Mouse (Mus musculus): Measurements from ENCODE around the gene Pknox2. TPM values are rescaled to one million over a fixed set of nuclear protein-coding genes. Genes with fewer than 3 reads are reported as not detected.

Gene Pknox2
- polyA plus RNA-seq, 1 experiment from 2014 or later = 40.6 TPM

DNA sequence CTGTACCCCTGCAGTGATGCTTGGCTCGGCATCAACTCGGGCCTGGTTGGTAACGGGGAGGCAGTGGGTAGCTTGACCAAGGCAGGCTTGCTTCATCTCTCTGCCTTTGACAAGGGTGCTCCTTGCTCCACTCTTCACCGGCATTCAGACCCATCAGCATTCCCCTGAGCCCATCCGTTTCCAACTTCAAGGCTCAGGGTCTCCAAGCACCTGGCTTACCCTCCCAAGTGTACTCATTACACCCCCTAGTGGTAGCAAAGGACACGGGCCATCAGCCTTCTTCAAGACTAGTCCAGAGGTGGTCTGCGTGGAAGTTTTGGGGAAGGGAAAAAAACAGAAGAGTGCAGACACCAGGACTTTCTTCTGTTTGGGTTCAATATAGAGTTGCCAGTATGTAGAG lies 178.5 kb downstream of the Pknox2 start:
- ATAC-seq (ENCODE audit: low FRiP score, low read depth) = no peak
- H3K27me3 ChIP-seq = no peaks in the 10 kb centered on the region
- WGBS = 39% methylated on average over 7 of the region's 7 CpGs
- no peaks in the 10 kb centered on the region for H3K9me3 ChIP-seq
- no peak overlapping the region for H3K4me3 ChIP-seq
- no peaks in the 10 kb centered on the region for H3K36me3 ChIP-seq
- H3K4me2 ChIP-seq = no peak overlapping the region
- peaks cover 43% of the 10 kb centered on the region for H3K4me1 ChIP-seq (replicated peaks)
- no peak overlapping the region for H3K27ac ChIP-seq (replicated peaks)
- H3K9ac ChIP-seq = no peak overlapping the region

GRCm38 (mm10) chr9:36968236-36968635 lies 179.0 kb downstream of the Pknox2 start:
- H3K4me1 ChIP-seq (replicated peaks) = peaks cover 44% of the 10 kb centered on the region
- H3K4me2 ChIP-seq = no peak overlapping the region
- WGBS = 75% methylated on average over 7 of the region's 7 CpGs
- H3K9me3 ChIP-seq = no peaks in the 10 kb centered on the region
- no peak overlapping the region for H3K9ac ChIP-seq
- H3K27me3 ChIP-seq = no peaks in the 10 kb centered on the region
- no peak for ATAC-seq (ENCODE audit: low FRiP score, low read depth)
- H3K4me3 ChIP-seq = no peak overlapping the region
- H3K27ac ChIP-seq (replicated peaks) = no peak overlapping the region
- no peaks in the 10 kb centered on the region for H3K36me3 ChIP-seq

- ATAC-seq (ENCODE audit: low FRiP score, low read depth) = 0 out of 2 replicates have a peak, but pooled peaks have one; percentile 32
These were observed 181.5 kb downstream of the Pknox2 start for GRCm38 (mm10) chr9:36965720-36966119.

DNA sequence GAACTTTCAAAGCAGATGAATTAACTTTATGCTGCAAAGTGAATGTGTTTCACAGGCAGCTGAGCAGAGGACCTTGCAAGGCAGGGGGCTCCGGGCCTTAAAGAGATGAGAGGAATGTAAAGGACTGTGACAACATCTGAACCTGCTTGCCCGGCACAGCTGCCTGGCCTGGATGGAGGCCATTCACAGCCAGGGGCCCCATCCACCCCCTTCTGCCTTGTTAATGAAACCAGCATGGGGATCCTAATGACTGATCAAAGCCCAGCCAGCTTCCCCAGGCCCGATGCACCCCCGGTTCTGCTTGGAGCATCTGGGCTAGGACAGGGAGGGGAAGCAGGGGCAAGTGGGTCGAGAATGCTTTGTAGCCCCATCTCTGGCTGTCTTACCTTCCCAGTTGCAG lies 183.0 kb downstream of the Pknox2 start:
- Histone ChIP-seq H3K27ac (replicated peaks) (no peak overlapping the region), H3K4me1 (replicated peaks) (peaks cover 49% of the 10 kb centered on the region), H3K4me2 (no peak overlapping the region), H3K9me3 (no peaks in the 10 kb centered on the region), H3K9ac (0 out of 2 replicates have a peak overlapping the region, but pooled peaks have one; percentile 6), H3K36me3 (no peaks in the 10 kb centered on the region), H3K4me3 (no peak overlapping the region), H3K27me3 (no peaks in the 10 kb centered on the region)
- no peak for ATAC-seq (ENCODE audit: low FRiP score, low read depth)
- 6% methylated on average over 5 of the region's 5 CpGs for WGBS

More at GRCm38 (mm10) chr9:36965720-36966119, 181.5 kb downstream of the Pknox2 start:
- Histone ChIP-seq H3K27ac (replicated peaks) (no peak overlapping the region), H3K36me3 (no peaks in the 10 kb centered on the region), H3K4me2 (no peak overlapping the region), H3K9me3 (no peaks in the 10 kb centered on the region), H3K4me3 (no peak overlapping the region), H3K27me3 (no peaks in the 10 kb centered on the region), H3K9ac (no peak overlapping the region), H3K4me1 (replicated peaks) (peaks cover 49% of the 10 kb centered on the region)
- 56% methylated on average over 5 of the region's 5 CpGs for WGBS

GRCm38 (mm10) chr9:36963512-36963911 lies 183.7 kb downstream of the Pknox2 start:
- Histone ChIP-seq H3K4me2 (no peak overlapping the region), H3K4me3 (no peak overlapping the region), H3K27ac (replicated peaks) (no peak overlapping the region), H3K36me3 (no peaks in the 10 kb centered on the region), H3K9ac (no peak overlapping the region), H3K9me3 (no peaks in the 10 kb centered on the region), H3K27me3 (no peaks in the 10 kb centered on the region), H3K4me1 (replicated peaks) (peaks cover 44% of the 10 kb centered on the region)
- no peak for ATAC-seq (ENCODE audit: low FRiP score, low read depth)
- 50% methylated on average over 3 of the region's 3 CpGs for whole genome bisulfite sequencing

GRCm38 (mm10) chr9:36961874-36962273 lies 185.3 kb downstream of the Pknox2 start:
- ATAC-seq (ENCODE audit: low FRiP score, low read depth) = no peak
- Histone ChIP-seq H3K27ac (replicated peaks) (no peak overlapping the region; the same call in 1 of the 2 replicates), H3K4me2 (no peak overlapping the region), H3K4me1 (replicated peaks) (peaks cover 36% of the 10 kb centered on the region), H3K4me3 (no peak overlapping the region), H3K9ac (no peak overlapping the region), H3K9me3 (no peaks in the 10 kb centered on the region), H3K36me3 (no peaks in the 10 kb centered on the region), H3K27me3 (no peaks in the 10 kb centered on the region)
- 32% methylated on average over 1 of the region's 1 CpGs for WGBS

- ATAC-seq (ENCODE audit: low FRiP score, low read depth) = no peak
- Histone ChIP-seq H3K36me3 (no peaks in the 10 kb centered on the region), H3K27me3 (no peaks in the 10 kb centered on the region), H3K4me1 (replicated peaks) (peaks cover 31% of the 10 kb centered on the region), H3K4me3 (no peak overlapping the region), H3K27ac (replicated peaks) (no peak overlapping the region), H3K9me3 (no peaks in the 10 kb centered on the region), H3K9ac (no peak overlapping the region), H3K4me2 (no peak overlapping the region)
- WGBS = 91% methylated on average over 5 of the region's 5 CpGs
These were observed 186.1 kb downstream of the Pknox2 start for GRCm38 (mm10) chr9:36961153-36961552.

- H3K27ac ChIP-seq (replicated peaks) = peak overlapping the region; percentile 62
- no peak overlapping the region for H3K4me3 ChIP-seq
- WGBS = 68% methylated on average over 2 of the region's 2 CpGs
- no peaks in the 10 kb centered on the region for H3K9me3 ChIP-seq
- H3K36me3 ChIP-seq = no peaks in the 10 kb centered on the region
- no peak overlapping the region for H3K4me2 ChIP-seq
- H3K9ac ChIP-seq = no peak overlapping the region
- no peaks in the 10 kb centered on the region for H3K27me3 ChIP-seq
- peak; percentile 39 for ATAC-seq (ENCODE audit: low FRiP score, low read depth)
- H3K4me1 ChIP-seq (replicated peaks) = peaks cover 21% of the 10 kb centered on the region
These were observed 196.1 kb downstream of the Pknox2 start for GRCm38 (mm10) chr9:36951133-36951484.

- peaks cover 21% of the 10 kb centered on the region for H3K4me1 ChIP-seq (replicated peaks)
- no peak overlapping the region for H3K9ac ChIP-seq
- no peaks in the 10 kb centered on the region for H3K27me3 ChIP-seq
- WGBS = 11% methylated on average over 14 of the region's 14 CpGs
- no peaks in the 10 kb centered on the region for H3K36me3 ChIP-seq
- no peak overlapping the region for H3K4me3 ChIP-seq
- peak overlapping the region; percentile 62 for H3K27ac ChIP-seq (replicated peaks)
- no peaks in the 10 kb centered on the region for H3K9me3 ChIP-seq
- peak; percentile 65 for ATAC-seq (ENCODE audit: low FRiP score, low read depth)
- H3K4me2 ChIP-seq = no peak overlapping the region
These were observed 196.7 kb downstream of the Pknox2 start for GRCm38 (mm10) chr9:36950271-36951132.

- no peak overlapping the region for H3K4me2 ChIP-seq
- ATAC-seq (ENCODE audit: low FRiP score, low read depth) = no peak
- H3K9me3 ChIP-seq = no peaks in the 10 kb centered on the region
- peaks cover 27% of the 10 kb centered on the region for H3K4me1 ChIP-seq (replicated peaks)
- no peak overlapping the region for H3K4me3 ChIP-seq
- H3K36me3 ChIP-seq = no peaks in the 10 kb centered on the region
- WGBS = 95% methylated on average over 5 of the region's 5 CpGs
- H3K27ac ChIP-seq (replicated peaks) = no peak overlapping the region
- no peaks in the 10 kb centered on the region for H3K27me3 ChIP-seq
- no peak overlapping the region for H3K9ac ChIP-seq
These were observed 199.0 kb downstream of the Pknox2 start for GRCm38 (mm10) chr9:36948181-36948580.

- Histone ChIP-seq H3K4me2 (no peak overlapping the region), H3K36me3 (no peaks in the 10 kb centered on the region), H3K4me1 (replicated peaks) (peaks cover 27% of the 10 kb centered on the region), H3K27me3 (no peaks in the 10 kb centered on the region), H3K27ac (replicated peaks) (no peak overlapping the region), H3K4me3 (no peak overlapping the region), H3K9ac (no peak overlapping the region), H3K9me3 (no peaks in the 10 kb centered on the region)
- WGBS = 86% methylated on average over 5 of the region's 5 CpGs
- ATAC-seq (ENCODE audit: low FRiP score, low read depth) = no peak
These were observed 200.0 kb downstream of the Pknox2 start for GRCm38 (mm10) chr9:36947056-36947694.

DNA sequence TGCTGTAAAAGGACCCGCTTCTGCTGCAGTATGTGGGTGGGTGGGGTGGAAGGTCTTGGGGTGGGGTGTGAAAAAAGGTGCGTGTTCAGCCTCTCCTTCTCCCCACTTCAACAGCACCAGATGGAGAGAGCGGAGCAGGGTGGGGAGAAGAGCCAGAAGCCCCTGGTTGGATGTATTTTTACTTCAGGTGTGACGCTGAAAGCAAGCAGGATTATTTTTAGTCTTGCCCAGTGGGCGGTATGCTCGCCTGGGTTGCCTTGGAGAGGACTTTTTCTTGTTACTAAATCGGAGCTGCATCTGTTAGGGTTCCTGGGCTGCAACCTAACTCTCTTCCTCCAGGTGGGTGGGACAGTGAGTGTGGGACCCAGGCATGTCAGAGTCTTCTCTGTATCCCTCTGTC lies 202.4 kb downstream of the Pknox2 start:
- H3K27ac ChIP-seq (replicated peaks) = 0 out of 2 replicates have a peak overlapping the region, but pooled peaks have one; percentile 37
- H3K9ac ChIP-seq = no peak overlapping the region
- WGBS = 60% methylated on average over 7 of the region's 7 CpGs
- H3K36me3 ChIP-seq = no peaks in the 10 kb centered on the region
- ATAC-seq (ENCODE audit: low FRiP score, low read depth) = no peak
- H3K4me1 ChIP-seq (replicated peaks) = peaks cover 24% of the 10 kb centered on the region
- H3K27me3 ChIP-seq = no peaks in the 10 kb centered on the region
- no peak overlapping the region for H3K4me2 ChIP-seq
- H3K4me3 ChIP-seq = no peak overlapping the region
- no peaks in the 10 kb centered on the region for H3K9me3 ChIP-seq
